Mouse (Mus musculus): ENCODE measurements at regions not wholly inside any gene's neighbourhood (a gene's known extent, or its start where the extent isn't known, plus 50 kb on each side); places are given as distances from the start of the nearest gene placed in this dataset.
A peak's percentile ranks its signal among the peaks of the same experiment; 100 is the strongest.
"Not testable (repeated sequence)": the region's sequence is repeated elsewhere in the genome, so short reads cannot be mapped to it uniquely, and the experiment has no call there.

GRCm38 (mm10) chr1:137218096-137218495 lies 257.8 kb upstream of the Nr5a2 start:
- H3K36me3 ChIP-seq (ENCODE audit: control insufficient read depth, insufficient read depth), result no peaks in the 10 kb centered on the region
- no peaks in the 10 kb centered on the region for H3K4me1 ChIP-seq (replicated peaks; ENCODE audit: control insufficient read depth, insufficient read depth, low read length)
- H3K27ac ChIP-seq (ENCODE audit: low read depth, low read length), result no peak overlapping the region
- ATAC-seq, result no peak
- H3K9ac ChIP-seq (ENCODE audit: low read depth, low read length), result no peak overlapping the region
- WGBS, result 66% methylated on average over 4 of the region's 4 CpGs
- no peaks in the 10 kb centered on the region for H3K27me3 ChIP-seq (replicated peaks; ENCODE audit: control insufficient read depth, insufficient read depth, low read length)
- no peak overlapping the region for H3K4me3 ChIP-seq (ENCODE audit: low read depth, low read length)
- H3K9me3 ChIP-seq (ENCODE audit: control insufficient read depth), result no peaks in the 10 kb centered on the region
- H3K4me2 ChIP-seq (replicated peaks; ENCODE audit: low read depth), result no peak overlapping the region
- peak; percentile 49 for TF ChIP-seq CTCF (IDR thresholded peaks at IDR 0.05; ENCODE audit: low read depth)

GRCm38 (mm10) chr1:137217206-137217605 lies 257.0 kb upstream of the Nr5a2 start:
- Histone ChIP-seq H3K36me3 (ENCODE audit: control insufficient read depth, insufficient read depth) (no peaks in the 10 kb centered on the region), H3K4me3 (ENCODE audit: low read depth, low read length) (no peak overlapping the region), H3K9ac (ENCODE audit: low read depth, low read length) (no peak overlapping the region), H3K27ac (ENCODE audit: low read depth, low read length) (no peak overlapping the region), H3K27me3 (replicated peaks; ENCODE audit: control insufficient read depth, insufficient read depth, low read length) (no peaks in the 10 kb centered on the region), H3K4me2 (replicated peaks; ENCODE audit: low read depth) (no peak overlapping the region), H3K4me1 (replicated peaks; ENCODE audit: control insufficient read depth, insufficient read depth, low read length) (no peaks in the 10 kb centered on the region), H3K9me3 (ENCODE audit: control insufficient read depth) (no peaks in the 10 kb centered on the region)
- TF ChIP-seq CTCF (IDR thresholded peaks at IDR 0.05; ENCODE audit: low read depth), result no peak
- no peak for ATAC-seq
- over 99% methylated on average over 5 of the region's 5 CpGs for WGBS

GRCm38 (mm10) chr1:137214328-137214727 lies 254.1 kb upstream of the Nr5a2 start:
- not testable (repeated sequence) for H3K4me1 ChIP-seq (replicated peaks; ENCODE audit: control insufficient read depth, insufficient read depth, low read length); H3K27me3 ChIP-seq (replicated peaks; ENCODE audit: control insufficient read depth, insufficient read depth, low read length)

GRCm38 (mm10) chr1:137213717-137214116 lies 253.5 kb upstream of the Nr5a2 start:
- no peak for TF ChIP-seq CTCF (IDR thresholded peaks at IDR 0.05; ENCODE audit: low read depth)
- H3K4me2 ChIP-seq (replicated peaks; ENCODE audit: low read depth), result no peak overlapping the region
- H3K27ac ChIP-seq (ENCODE audit: low read depth, low read length), result no peak overlapping the region
- WGBS, result 47% methylated on average over 5 of the region's 5 CpGs
- no peaks in the 10 kb centered on the region for H3K4me1 ChIP-seq (replicated peaks; ENCODE audit: control insufficient read depth, insufficient read depth, low read length)
- ATAC-seq, result peak; percentile 77
- no peak overlapping the region for H3K4me3 ChIP-seq (ENCODE audit: low read depth, low read length)
- H3K36me3 ChIP-seq (ENCODE audit: control insufficient read depth, insufficient read depth), result no peaks in the 10 kb centered on the region
- H3K9ac ChIP-seq (ENCODE audit: low read depth, low read length), result no peak overlapping the region
- H3K9me3 ChIP-seq (ENCODE audit: control insufficient read depth), result no peaks in the 10 kb centered on the region
- H3K27me3 ChIP-seq (replicated peaks; ENCODE audit: control insufficient read depth, insufficient read depth, low read length), result no peaks in the 10 kb centered on the region

More at GRCm38 (mm10) chr1:137214328-137214727, 254.1 kb upstream of the Nr5a2 start:
- H3K9me3 ChIP-seq (ENCODE audit: control insufficient read depth); H3K4me2 ChIP-seq (replicated peaks; ENCODE audit: low read depth); H3K4me3 ChIP-seq (ENCODE audit: low read depth, low read length); H3K27ac ChIP-seq (ENCODE audit: low read depth, low read length); H3K9ac ChIP-seq (ENCODE audit: low read depth, low read length); ATAC-seq; H3K36me3 ChIP-seq (ENCODE audit: control insufficient read depth, insufficient read depth): not testable (repeated sequence)
- 84% methylated on average over 1 of the region's 1 CpGs for WGBS

- no peak overlapping the region for H3K4me3 ChIP-seq (ENCODE audit: low read depth, low read length)
- H3K4me1 ChIP-seq (replicated peaks; ENCODE audit: control insufficient read depth, insufficient read depth, low read length), result no peaks in the 10 kb centered on the region
- no peak overlapping the region for H3K4me2 ChIP-seq (replicated peaks; ENCODE audit: low read depth)
- H3K36me3 ChIP-seq (ENCODE audit: control insufficient read depth, insufficient read depth), result no peaks in the 10 kb centered on the region
- no peak overlapping the region for H3K9ac ChIP-seq (ENCODE audit: low read depth, low read length)
- no peak overlapping the region for H3K27ac ChIP-seq (ENCODE audit: low read depth, low read length)
- 40% methylated on average over 3 of the region's 3 CpGs for WGBS
- no peak for ATAC-seq
- no peaks in the 10 kb centered on the region for H3K27me3 ChIP-seq (replicated peaks; ENCODE audit: control insufficient read depth, insufficient read depth, low read length)
- TF ChIP-seq CTCF (IDR thresholded peaks at IDR 0.05; ENCODE audit: low read depth), result no peak
- H3K9me3 ChIP-seq (ENCODE audit: control insufficient read depth), result no peaks in the 10 kb centered on the region
Measured at GRCm38 (mm10) chr1:137212856-137213255, 252.6 kb upstream of the Nr5a2 start.

- ATAC-seq, result no peak
Measured at GRCm38 (mm10) chr1:137204371-137204770, 244.1 kb upstream of the Nr5a2 start.

GRCm38 (mm10) chr1:137203512-137203911 lies 243.3 kb upstream of the Nr5a2 start:
- no peak for TF ChIP-seq CTCF (IDR thresholded peaks at IDR 0.05; ENCODE audit: low read depth)
- Histone ChIP-seq H3K9ac (ENCODE audit: low read depth, low read length) (no peak overlapping the region), H3K27ac (ENCODE audit: low read depth, low read length) (no peak overlapping the region), H3K9me3 (ENCODE audit: control insufficient read depth) (no peaks in the 10 kb centered on the region), H3K4me1 (replicated peaks; ENCODE audit: control insufficient read depth, insufficient read depth, low read length) (no peaks in the 10 kb centered on the region), H3K4me2 (replicated peaks; ENCODE audit: low read depth) (no peak overlapping the region), H3K27me3 (replicated peaks; ENCODE audit: control insufficient read depth, insufficient read depth, low read length) (no peaks in the 10 kb centered on the region), H3K36me3 (ENCODE audit: control insufficient read depth, insufficient read depth) (no peaks in the 10 kb centered on the region), H3K4me3 (ENCODE audit: low read depth, low read length) (no peak overlapping the region)
- 66% methylated on average over 8 of the region's 8 CpGs for WGBS
- no peak for ATAC-seq

More at GRCm38 (mm10) chr1:137204371-137204770, 244.1 kb upstream of the Nr5a2 start:
- no peak overlapping the region for H3K4me3 ChIP-seq (ENCODE audit: low read depth, low read length)
- H3K27ac ChIP-seq (ENCODE audit: low read depth, low read length), result no peak overlapping the region
- 69% methylated on average over 7 of the region's 7 CpGs for WGBS
- H3K4me1 ChIP-seq (replicated peaks; ENCODE audit: control insufficient read depth, insufficient read depth, low read length), result no peaks in the 10 kb centered on the region
- no peak for TF ChIP-seq CTCF (IDR thresholded peaks at IDR 0.05; ENCODE audit: low read depth)
- no peak overlapping the region for H3K4me2 ChIP-seq (replicated peaks; ENCODE audit: low read depth)
- H3K9me3 ChIP-seq (ENCODE audit: control insufficient read depth), result no peaks in the 10 kb centered on the region
- no peak overlapping the region for H3K9ac ChIP-seq (ENCODE audit: low read depth, low read length)
- H3K27me3 ChIP-seq (replicated peaks; ENCODE audit: control insufficient read depth, insufficient read depth, low read length), result no peaks in the 10 kb centered on the region
- H3K36me3 ChIP-seq (ENCODE audit: control insufficient read depth, insufficient read depth), result no peaks in the 10 kb centered on the region
